Mouse (Mus musculus) liver, postnatal 0 days (tissue): Measurements from ENCODE around the gene Rec114. TPM values are rescaled to one million over a fixed set of nuclear protein-coding genes. Genes with fewer than 3 reads are reported as not detected.

Experiments used
- ATAC-seq: fragments of 200-750 bp; cut with Nextera tagmentation; 2 replicates; pipeline ENCODE4 v1.8.0; 2017; ENCODE audit warnings: mild to moderate bottlenecking, moderate library complexity
- DNase-seq: peaks from one replicate; pipeline ENCODE4 v3.0.0-alpha.2; 2016
- H3K27ac ChIP-seq: fragments of 300-500 bp; sonication (generic); 2 replicates; pipeline ENCODE4 v1.5.1; 2014; ENCODE audit warnings: antibody characterized with exemption, moderate library complexity, mild to moderate bottlenecking, low read depth
- H3K27me3 ChIP-seq: fragments of 300-500 bp; sonication (generic); 2 replicates; pipeline ENCODE4 v1.6.1; 2014; ENCODE audit warnings: low read length, control low read depth, mixed read lengths; ENCODE audit not compliant: insufficient read depth
- H3K36me3 ChIP-seq: fragments of 300-500 bp; sonication (generic); replicated peaks from 2 replicates; pipeline ENCODE4 v1.6.1; 2014; ENCODE audit warnings: mild to moderate bottlenecking, control low read depth, low read length, moderate library complexity, mixed read lengths; ENCODE audit not compliant: insufficient read depth
- H3K4me1 ChIP-seq: fragments of 300-500 bp; sonication (generic); 2 replicates; pipeline ENCODE4 v1.6.1; 2014; ENCODE audit warnings: antibody characterized with exemption, mild to moderate bottlenecking, control low read depth; ENCODE audit not compliant: insufficient read depth
- H3K4me2 ChIP-seq: fragments of 300-500 bp; sonication (generic); 2 replicates; pipeline ENCODE4 v1.6.1; 2014; ENCODE audit warnings: low read depth, mild to moderate bottlenecking, low read length, moderate library complexity, mixed read lengths
- H3K4me3 ChIP-seq: fragments of 300-500 bp; sonication (generic); 2 replicates; pipeline ENCODE4 v1.5.1; 2014; ENCODE audit warnings: low read depth, low read length
- H3K9ac ChIP-seq: fragments of 300-500 bp; sonication (generic); replicated peaks from 2 replicates; pipeline ENCODE4 v1.6.1; 2014; ENCODE audit warnings: mild to moderate bottlenecking, moderate library complexity
- H3K9me3 ChIP-seq: fragments of 300-500 bp; sonication (generic); 2 replicates; pipeline ENCODE4 v1.6.1; 2016; ENCODE audit warnings: mild to moderate bottlenecking, control low read depth, low read length, mixed read lengths
- CTCF ChIP-seq: sonication (generic); IDR thresholded peaks from 2 replicates; pipeline ENCODE4 v1.5.1; 2016; ENCODE audit warnings: antibody characterized with exemption, low read depth
- EP300 ChIP-seq: IDR thresholded peaks from 2 replicates; pipeline ENCODE4 v1.6.1; 2016; ENCODE audit warnings: antibody characterized with exemption, low read depth, mild to moderate bottlenecking
- WGBS: fragments of 180-500 bp; shearing (Covaris S2); extraction: QIAGEN DNeasy Blood & Tissue Kit; methylation state at CpG from one replicate; pipeline ENCODE4 v1.1.7; 2014; ENCODE audit not compliant: insufficient replicate concordance; 5-methylcytosine and 5-hydroxymethylcytosine counted together
- polyA plus RNA-seq: library from polyadenylated mRNA; unstranded; fragments of >200 nt; fragmentation: Nextera tagmentation; extraction: Ambion mirVana; gene quantifications from 2 replicates; pipeline ENCODE4 v1.2.1, GENCODE M21; 2015

Gene Rec114
- 34.3 and 35.1 TPM in 2 replicates for polyA plus RNA-seq

DNA sequence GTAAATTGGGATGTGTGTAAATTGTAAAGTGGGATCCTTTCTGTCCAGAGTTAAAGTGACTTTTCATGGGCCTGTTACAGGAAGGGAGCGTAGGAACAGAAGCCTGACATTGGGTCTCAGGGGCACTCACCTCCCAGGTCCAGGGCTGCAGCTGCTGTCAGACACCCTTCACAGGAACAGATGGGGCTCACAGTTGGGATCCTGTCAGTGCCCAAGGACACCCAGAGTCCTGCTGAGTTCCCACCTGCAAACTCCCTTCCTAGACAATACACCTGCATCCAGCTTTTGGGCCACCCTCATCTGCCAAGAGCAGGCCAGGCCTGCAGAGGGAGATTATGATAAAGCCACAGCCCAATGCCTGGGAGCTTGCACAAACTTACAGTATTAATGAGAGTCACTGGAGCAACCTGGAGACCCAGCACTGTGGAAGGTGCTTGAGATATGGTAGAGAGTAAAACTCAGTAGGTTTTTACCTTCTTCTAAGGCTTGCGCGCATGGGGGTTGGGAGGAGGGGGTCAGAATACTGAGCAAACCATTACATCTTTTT is at the start of gene Rec114:
TSS of gene Rec114 (minus strand) at position 263 of the 547 bp plus-strand sequence.
- Histone ChIP-seq H3K9ac (no peak within 1 kb of the TSS), H3K36me3 (no peaks in the 10 kb centered on the region), H3K27ac (no peak within 1 kb of the TSS), H3K4me2 (no peak within 1 kb of the TSS), H3K27me3 (no peaks in the 10 kb centered on the region), H3K9me3 (no peaks in the 10 kb centered on the region), H3K4me1 (no peaks in the 10 kb centered on the region), H3K4me3 (no peak within 1 kb of the TSS)
- TF ChIP-seq CTCF, result no peak
- TF ChIP-seq EP300, result no peak
- 76% methylated on average over 3 of the region's 3 CpGs for WGBS
- ATAC-seq (no peak), DNase-seq (no peak)

DNA sequence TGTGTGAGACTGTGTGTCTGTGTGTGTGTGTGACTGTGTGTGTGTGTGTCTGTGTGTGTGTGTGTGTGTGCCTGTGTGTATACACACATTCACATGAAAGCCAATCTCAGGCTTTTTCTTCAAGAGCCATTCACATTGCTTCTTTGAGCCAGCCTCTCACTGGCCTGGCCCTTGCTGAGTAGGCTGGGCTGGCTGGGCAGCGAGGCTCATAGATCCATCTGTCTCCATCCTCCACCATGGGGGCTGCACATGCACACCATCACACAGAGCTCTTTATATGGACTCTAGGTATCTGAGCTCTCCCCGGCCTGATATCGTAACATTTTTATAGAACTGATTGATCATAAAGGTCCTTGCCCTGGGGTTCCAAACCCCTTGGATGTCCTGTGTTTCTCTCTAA is 45.7 kb upstream of the Rec114 start:
- H3K4me1 ChIP-seq, result no peaks in the 10 kb centered on the region
- no peak overlapping the region for H3K27ac ChIP-seq
- H3K9me3 ChIP-seq, result no peaks in the 10 kb centered on the region
- no peak overlapping the region for H3K4me2 ChIP-seq
- H3K4me3 ChIP-seq, result no peak overlapping the region
- H3K36me3 ChIP-seq, result no peaks in the 10 kb centered on the region
- TF ChIP-seq CTCF, result no peak
- no peak for TF ChIP-seq EP300
- no peak for ATAC-seq
- no peak for DNase-seq
- 79% methylated on average over 3 of the region's 3 CpGs for WGBS
- no peak overlapping the region for H3K9ac ChIP-seq
- H3K27me3 ChIP-seq, result no peaks in the 10 kb centered on the region

DNA sequence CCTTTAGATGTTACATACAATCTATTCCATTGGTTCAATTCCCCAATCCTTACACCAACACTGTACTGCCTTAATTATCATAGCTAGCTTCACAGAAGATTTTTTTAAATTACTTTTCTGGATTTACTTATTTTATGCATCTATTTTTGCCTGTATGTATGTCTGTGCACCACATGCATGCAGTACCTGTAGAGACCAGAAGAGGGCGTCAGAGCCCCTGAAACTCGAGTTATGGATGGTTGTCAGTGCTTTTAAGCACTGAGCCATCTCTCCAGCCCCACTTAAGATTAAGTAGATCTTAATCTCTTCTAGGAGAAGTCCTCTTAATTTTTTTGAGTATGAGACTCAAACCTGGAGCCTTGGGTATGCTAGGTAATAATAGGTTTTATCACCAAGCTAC is 31.6 kb upstream of the Rec114 start:
- H3K27me3 ChIP-seq, result no peaks in the 10 kb centered on the region
- no peak for ATAC-seq
- DNase-seq, result no peak
- no peaks in the 10 kb centered on the region for H3K4me1 ChIP-seq
- TF ChIP-seq EP300 (no peak), CTCF (peak; percentile 54)
- WGBS, result 18% methylated on average over 2 of the region's 2 CpGs
- H3K4me3 ChIP-seq, result no peak overlapping the region
- no peak overlapping the region for H3K4me2 ChIP-seq
- no peaks in the 10 kb centered on the region for H3K36me3 ChIP-seq
- no peak overlapping the region for H3K9ac ChIP-seq
- no peaks in the 10 kb centered on the region for H3K9me3 ChIP-seq
- H3K27ac ChIP-seq, result no peak overlapping the region

DNA sequence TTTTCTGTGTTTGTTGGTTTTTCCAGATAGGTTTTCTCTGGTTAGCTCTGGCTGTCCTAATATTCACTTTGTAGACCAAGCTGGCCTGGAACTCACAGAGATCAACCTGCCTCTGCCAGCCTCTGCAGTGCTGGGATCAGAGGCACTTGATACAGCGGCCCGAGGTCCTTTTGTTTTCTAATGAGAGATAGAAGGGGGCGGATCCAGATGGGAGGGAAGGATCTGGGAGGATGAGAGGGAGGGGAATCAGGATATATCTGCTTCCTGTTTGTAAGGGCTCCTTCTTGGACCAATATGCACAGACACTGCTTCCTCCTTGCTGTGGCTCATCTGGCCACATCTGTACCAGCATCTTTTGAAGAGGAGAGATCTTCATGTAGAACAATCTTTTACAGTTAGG is 31.0 kb upstream of the Rec114 start:
- no peaks in the 10 kb centered on the region for H3K9me3 ChIP-seq
- no peak for TF ChIP-seq CTCF
- no peak for TF ChIP-seq EP300
- no peak overlapping the region for H3K27ac ChIP-seq
- ATAC-seq (no peak), DNase-seq (no peak)
- H3K27me3 ChIP-seq, result no peaks in the 10 kb centered on the region
- H3K4me3 ChIP-seq, result no peak overlapping the region
- no peaks in the 10 kb centered on the region for H3K36me3 ChIP-seq
- H3K4me2 ChIP-seq, result no peak overlapping the region
- 46% methylated on average over 3 of the region's 3 CpGs for WGBS
- no peak overlapping the region for H3K9ac ChIP-seq
- no peaks in the 10 kb centered on the region for H3K4me1 ChIP-seq

DNA sequence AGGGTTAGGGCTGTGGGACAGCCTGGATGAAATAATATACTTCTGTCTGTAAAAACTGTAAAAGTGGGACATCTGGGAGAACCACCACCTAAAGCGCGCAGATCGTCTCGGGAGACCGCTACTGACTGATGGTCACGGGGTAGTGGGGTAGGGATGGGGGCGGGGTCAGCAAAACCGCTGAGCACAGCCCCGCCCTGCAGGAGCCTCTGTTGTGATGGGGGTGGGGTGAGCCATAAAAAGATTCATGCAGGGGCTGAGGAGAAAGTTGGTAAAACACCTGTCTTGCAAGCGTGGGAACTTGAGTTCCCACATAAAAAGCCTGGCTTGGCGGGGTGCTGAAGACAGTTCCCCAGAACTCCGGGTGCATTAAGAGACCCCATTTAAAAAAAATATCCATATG is 26.2 kb upstream of the Rec114 start:
- Histone ChIP-seq H3K9me3 (0 out of 2 replicates have a peak, but pooled peaks cover 2% of the 10 kb centered on the region), H3K4me1 (no peaks in the 10 kb centered on the region), H3K27me3 (no peaks in the 10 kb centered on the region), H3K27ac (no peak overlapping the region), H3K4me3 (no peak overlapping the region), H3K36me3 (no peaks in the 10 kb centered on the region), H3K4me2 (no peak overlapping the region), H3K9ac (no peak overlapping the region)
- WGBS, result 54% methylated on average over 12 of the region's 12 CpGs
- no peak for ATAC-seq
- no peak for DNase-seq
- TF ChIP-seq CTCF (no peak), EP300 (no peak)

DNA sequence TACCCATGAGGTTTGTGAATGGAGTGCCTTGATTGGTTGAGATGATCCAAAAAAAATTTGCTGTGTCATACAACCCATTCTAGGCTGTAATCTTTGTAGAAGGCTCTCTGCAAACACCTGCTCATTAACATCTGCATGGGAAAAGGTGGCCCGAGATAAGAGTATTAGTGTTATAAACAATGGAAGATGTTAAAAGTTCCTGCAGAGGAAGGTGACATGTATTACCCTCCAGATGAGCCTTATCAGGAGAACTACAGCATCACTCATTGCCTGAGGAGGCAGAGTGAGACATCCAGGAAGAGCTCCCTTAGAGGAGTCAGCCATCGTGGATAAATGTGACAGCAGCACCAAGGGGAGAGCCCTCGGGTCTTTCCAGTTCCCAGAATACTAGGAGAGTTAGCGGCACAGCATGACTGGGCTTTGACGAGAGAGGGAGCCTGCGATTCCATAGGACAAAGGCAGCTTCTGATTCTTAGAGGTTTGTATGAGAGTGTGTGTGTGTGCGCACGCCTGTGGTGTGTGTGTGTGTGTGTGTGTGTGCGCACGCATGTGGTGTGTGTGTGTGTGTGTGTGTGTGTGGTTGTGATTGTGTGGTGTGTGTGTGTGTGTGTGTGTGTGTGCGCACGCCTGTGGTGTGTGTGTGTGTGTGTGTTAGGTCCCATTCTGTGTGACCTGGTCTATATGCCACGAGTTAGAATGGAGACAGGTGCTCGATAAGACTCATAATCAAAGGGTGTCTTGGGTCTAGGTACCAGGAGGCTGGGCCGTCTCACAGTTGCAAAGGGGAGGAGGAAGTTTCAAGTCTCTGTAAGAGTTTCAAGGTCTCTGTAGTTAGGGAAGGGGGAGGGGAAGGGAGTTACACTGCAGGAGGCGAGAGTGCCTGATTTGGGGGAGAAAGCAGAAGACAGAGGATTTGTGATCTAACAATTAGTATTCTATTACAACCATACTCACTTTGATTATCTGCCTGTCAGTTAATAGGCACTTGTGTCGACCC is 23.5 kb upstream of the Rec114 start:
- no peak overlapping the region for H3K27ac ChIP-seq
- H3K4me3 ChIP-seq, result no peak overlapping the region
- no peak overlapping the region for H3K4me2 ChIP-seq
- H3K9me3 ChIP-seq, result 0 out of 2 replicates have a peak, but pooled peaks cover 2% of the 10 kb centered on the region
- TF ChIP-seq CTCF, result no peak
- TF ChIP-seq EP300, result no peak
- ATAC-seq (peak; percentile 64), DNase-seq (peak; percentile 43)
- no peaks in the 10 kb centered on the region for H3K27me3 ChIP-seq
- no peak overlapping the region for H3K9ac ChIP-seq
- no peaks in the 10 kb centered on the region for H3K36me3 ChIP-seq
- WGBS, result 69% methylated on average over 17 of the region's 17 CpGs
- no peaks in the 10 kb centered on the region for H3K4me1 ChIP-seq
